9 mouse cellular contexts compared by ENCODE assay signal in genomic region chr5:33994671-33995625, GRCm38 (mm10). TPM values are rescaled to one million over a fixed set of nuclear protein-coding genes. Genes with fewer than 3 reads are reported as not detected.
DNase-seq lines count a peak whose midpoint lies in the region; ATAC-seq and TF ChIP-seq lines count a peak whose summit lies in the region.
"Had no signal": no experiment of that assay in that cellular context is flagged by ENCODE, and none has a peak within 500 bp of the region (broad histone marks: within the 10 kb centered on the region; RNA-seq: fewer than 3 reads in every experiment).

No protein-coding gene starts in this region.

- H3K27ac ChIP-seq in forebrain, embryonic 12.5 days: peak overlapping the region; percentile 97
- peak overlapping the region; percentile 93 for H3K27ac ChIP-seq in hindbrain, embryonic 16.5 days (ENCODE audit: low read depth, low read length)
- peak overlapping the region; percentile 96 for H3K27ac ChIP-seq in left cerebral cortex, adult 2 months
- H3K27ac ChIP-seq: macrophage had no signal

- H3K9ac ChIP-seq in forebrain, embryonic 12.5 days: peak overlapping the region; percentile 88
- peak overlapping the region; percentile 89 for H3K9ac ChIP-seq in hindbrain, embryonic 16.5 days (ENCODE audit: low read depth, low read length)

- H3K4me3 ChIP-seq in forebrain, embryonic 12.5 days (replicated peaks): peak overlapping the region; percentile 82
- H3K4me3 ChIP-seq in hindbrain, embryonic 16.5 days (ENCODE audit: low read length): peak overlapping the region; percentile 70
- peak overlapping the region; percentile 92 for H3K4me3 ChIP-seq in left cerebral cortex, adult 2 months

- WGBS in forebrain, embryonic 12.5 days: 28% methylated on average over 28 of the region's 28 CpGs
- 27% methylated on average over 28 of the region's 28 CpGs for WGBS in hindbrain, embryonic 16.5 days

- no peak for TF ChIP-seq POLR2A in brain, embryonic 14.5 days (IDR thresholded peaks at IDR 0.05; ENCODE audit: borderline replicate concordance, extremely low read depth, insufficient read depth, insufficient read length, poor library complexity, severe bottlenecking)

- H3K9me3 ChIP-seq in forebrain, embryonic 12.5 days: no peaks in the 10 kb centered on the region
- H3K9me3 ChIP-seq in hindbrain, embryonic 16.5 days (ENCODE audit: control insufficient read depth, low read length): no peaks in the 10 kb centered on the region

- peaks cover 35% of the 10 kb centered on the region for H3K4me1 ChIP-seq in forebrain, embryonic 12.5 days
- peaks cover 32% of the 10 kb centered on the region for H3K4me1 ChIP-seq in hindbrain, embryonic 16.5 days (ENCODE audit: control insufficient read depth, insufficient read depth, low read depth, low read length)

- ATAC-seq in forebrain, embryonic 12.5 days (ENCODE audit: low FRiP score): no peak; the same call in 1 of the 2 replicates
- ATAC-seq in hindbrain, embryonic 16.5 days: no peak

- peak overlapping the region; percentile 88 for H3K4me2 ChIP-seq in forebrain, embryonic 12.5 days
- peak overlapping the region; percentile 93 for H3K4me2 ChIP-seq in hindbrain, embryonic 16.5 days (ENCODE audit: low read length)

- H3K27me3 ChIP-seq in forebrain, embryonic 12.5 days: peaks cover 28% of the 10 kb centered on the region
- no peaks in the 10 kb centered on the region for H3K27me3 ChIP-seq in hindbrain, embryonic 16.5 days (replicated peaks; ENCODE audit: control insufficient read depth, insufficient read depth, low read length)

- TF ChIP-seq CTCF in brain, embryonic 14.5 days (IDR thresholded peaks at IDR 0.05; ENCODE audit: borderline replicate concordance, extremely low read depth, insufficient read depth, insufficient read length): peak; percentile 71
- peak; percentile 64 for TF ChIP-seq CTCF in left cerebral cortex, adult 2 months (IDR thresholded peaks at IDR 0.05)

- 0 out of 2 replicates have a peak, but pooled peaks cover 4% of the 10 kb centered on the region for H3K36me3 ChIP-seq in forebrain, embryonic 12.5 days (replicated peaks)
- no peaks in the 10 kb centered on the region for H3K36me3 ChIP-seq in hindbrain, embryonic 16.5 days (ENCODE audit: control insufficient read depth, insufficient read depth, low read length)

- intact Hi-C loops in left cerebral cortex, adult 2 months (cut with DNase I): loop anchor here (1.0 to 5.0 kb wide), 3 partner anchors 12 to 292 kb away; partner anchors contain the start of genes Cfap99, Gm1673, Mxd4 and Zfyve28

- DNase-seq in R1 (ENCODE audit: low read depth, low spot score): peak; percentile 63
- peak; percentile 75 for DNase-seq in brain, embryonic 14.5 days (ENCODE audit: low read depth)
- peak; percentile 62 to 73 for DNase-seq in left cerebral cortex, adult 2 months (ENCODE audit: extremely low spot score in 1 of 2, low spot score in 2 of 2)
- DNase-seq in lung, postnatal 25 days (ENCODE audit: low spot score): peak; percentile 26
- peak; percentile 77 for DNase-seq in right cerebral cortex, postnatal 14 days
- DNase-seq in T-cell, adult 2 months (ENCODE audit: low spot score): no peak

RNA-seq across cellular contexts. Expression of gene Nat8l, which starts 0.8 kb away (rescaled TPM):
- 16.1 and 24.2 TPM in 2 replicates for polyA plus RNA-seq in brain, embryonic 14.5 days (2012; rRNA removed)
- 2.4 and 3.1 TPM in 2 replicates for polyA plus RNA-seq in forebrain, embryonic 12.5 days (2016; fragmentation: Nextera tagmentation; extraction: Ambion mirVana)
- polyA plus RNA-seq in hindbrain, embryonic 16.5 days (2015; fragmentation: Nextera tagmentation; extraction: Ambion mirVana): 5.1 and 5.5 TPM in 2 replicates
- total RNA-seq in left cerebral cortex, adult 2 months (2021): 100 to 1,000 TPM; 215 to 217 TPM

RNA-seq across cellular contexts. Expression of gene Gm1673, which starts 11.7 kb away (rescaled TPM):
- polyA plus RNA-seq in brain, embryonic 14.5 days (2012; rRNA removed): 493 and 866 TPM in 2 replicates
- polyA plus RNA-seq in forebrain, embryonic 12.5 days (2016; fragmentation: Nextera tagmentation; extraction: Ambion mirVana): 387 and 405 TPM in 2 replicates
- polyA plus RNA-seq in hindbrain, embryonic 16.5 days (2015; fragmentation: Nextera tagmentation; extraction: Ambion mirVana): 555 and 649 TPM in 2 replicates
- 10 to 100 TPM; 77.4 to 86.2 TPM for total RNA-seq in left cerebral cortex, adult 2 months (2021)

RNA-seq across cellular contexts. Expression of gene Nelfa, which starts 58.7 kb away (rescaled TPM):
- polyA plus RNA-seq in brain, embryonic 14.5 days (2012; rRNA removed): 54.8 and 65.5 TPM in 2 replicates
- 63.7 and 73.8 TPM in 2 replicates for polyA plus RNA-seq in forebrain, embryonic 12.5 days (2016; fragmentation: Nextera tagmentation; extraction: Ambion mirVana)
- polyA plus RNA-seq in hindbrain, embryonic 16.5 days (2015; fragmentation: Nextera tagmentation; extraction: Ambion mirVana): 37.8 and 42.8 TPM in 2 replicates
- total RNA-seq in left cerebral cortex, adult 2 months (2021): 10 to 100 TPM; 20.9 to 23.4 TPM
